ENCODE assay signal across 32 mouse cellular contexts in the genomic region with DNA sequence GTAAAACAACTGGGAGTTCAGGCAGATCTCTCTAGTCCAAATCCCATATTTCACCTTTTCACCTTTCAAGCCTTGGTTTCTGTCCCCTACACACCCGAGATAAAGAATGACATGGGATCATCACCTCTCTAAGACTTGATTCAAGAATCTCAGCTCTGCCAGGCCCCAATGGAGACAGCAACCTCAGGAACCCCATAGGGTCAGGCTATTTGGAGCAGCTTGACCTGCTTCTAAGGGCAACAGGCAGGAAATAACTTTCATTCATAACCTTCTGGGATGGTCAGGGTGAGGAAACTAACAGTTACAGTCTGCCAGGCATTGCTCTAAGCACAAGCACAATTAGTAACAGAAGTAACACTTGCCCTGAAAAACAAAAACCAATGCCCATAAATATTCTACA. TPM values are rescaled to one million over a fixed set of nuclear protein-coding genes. Genes with fewer than 3 reads are reported as not detected.
"Had no signal": no experiment of that assay in that cellular context is flagged by ENCODE, and none has a peak within 500 bp of the region (broad histone marks: within the 10 kb centered on the region; RNA-seq: fewer than 3 reads in every experiment).

No protein-coding gene starts in this region.

- H3K4me2 ChIP-seq: heart, embryonic 13.5 days; heart, embryonic 15.5 days; hindbrain, embryonic 12.5 days; hindbrain, embryonic 14.5 days; intestine, embryonic 15.5 days; kidney, embryonic 15.5 days; limb, embryonic 12.5 days; liver, embryonic 11.5 days; liver, embryonic 13.5 days; liver, embryonic 15.5 days had no signal

- H3K27me3 ChIP-seq: heart, embryonic 13.5 days; heart, embryonic 15.5 days; hindbrain, embryonic 12.5 days; intestine, embryonic 15.5 days; kidney, embryonic 15.5 days; limb, embryonic 12.5 days; liver, embryonic 13.5 days had no signal

- H3K27ac ChIP-seq: gastrocnemius, adult 2 months; heart, adult 2 months; heart, embryonic 10.5 days; heart, embryonic 13.5 days; heart, embryonic 15.5 days; hindbrain, embryonic 10.5 days; hindbrain, embryonic 12.5 days; hindbrain, embryonic 14.5 days; intestine, embryonic 15.5 days; kidney, embryonic 15.5 days; kidney, postnatal 0 days; layer of hippocampus, adult 2 months; left cerebral cortex, adult 2 months; limb, embryonic 10.5 days; limb, embryonic 12.5 days; liver, embryonic 13.5 days; liver, embryonic 15.5 days had no signal

- ATAC-seq: hindbrain, embryonic 16.5 days; inflammation-experienced regulatory T-cells, adult 6 months; intestine, embryonic 15.5 days; intestine, postnatal 0 days; liver, postnatal 0 days had no signal

- H3K4me3 ChIP-seq: gastrocnemius, adult 2 months; heart, adult 2 months; heart, embryonic 10.5 days; heart, embryonic 13.5 days; heart, embryonic 15.5 days; hindbrain, embryonic 10.5 days; hindbrain, embryonic 12.5 days; intestine, embryonic 15.5 days; kidney, embryonic 15.5 days; layer of hippocampus, adult 2 months; left cerebral cortex, adult 2 months; limb, embryonic 10.5 days; limb, embryonic 12.5 days; liver, embryonic 13.5 days; liver, embryonic 15.5 days had no signal

- DNase-seq: gastrocnemius, adult 2 months; gastrocnemius, postnatal 10 days; gastrocnemius, postnatal 25 days; heart, adult 2 months; heart, postnatal 14 days; heart, postnatal 36 days; kidney, postnatal 25 days; kidney, postnatal 4 days; liver; liver, embryonic 13.5 days; liver, postnatal 0 days had no signal

- H3K9ac ChIP-seq: heart, embryonic 13.5 days; heart, embryonic 15.5 days; hindbrain, embryonic 12.5 days; hindbrain, embryonic 14.5 days; intestine, embryonic 15.5 days; kidney, embryonic 15.5 days; limb, embryonic 12.5 days; liver, embryonic 13.5 days; liver, embryonic 15.5 days; liver, postnatal 0 days had no signal

- H3K9me3 ChIP-seq: heart, embryonic 15.5 days; intestine, embryonic 15.5 days; kidney, embryonic 15.5 days; limb, embryonic 10.5 days; liver, embryonic 13.5 days; liver, embryonic 15.5 days had no signal

- H3K36me3 ChIP-seq: heart, embryonic 15.5 days; intestine, embryonic 15.5 days; liver, embryonic 13.5 days; liver, embryonic 15.5 days had no signal

RNA-seq across cellular contexts. Expression of a gene that starts 48.9 kb away (rescaled TPM):
- total RNA-seq: gastrocnemius, postnatal 10 days; gastrocnemius, postnatal 25 days; gastrocnemius, postnatal 4 days; heart, adult 2 months; layer of hippocampus, adult 2 months; layer of hippocampus, postnatal 10 days; layer of hippocampus, postnatal 25 days had no signal
- polyA plus RNA-seq: heart, embryonic 15.5 days; inflammation-experienced regulatory T-cells, adult 6 months; kidney, embryonic 15.5 days had no signal
